Mouse (Mus musculus): ENCODE measurements around the gene Tnfsf13.

- no peak for TF ChIP-seq CTCF (IDR thresholded peaks at IDR 0.05; ENCODE audit: extremely low read depth, insufficient read length, insufficient replicate concordance, low read depth, low read length)
- no peak for TF ChIP-seq POLR2A (IDR thresholded peaks at IDR 0.05; ENCODE audit: low read depth, low read length)
Observed at GRCm38 (mm10) chr11:69686377-69686776, 793 bp upstream of the Tnfsf13 start.

Measured in small intestine, adult 2 months (tissue).